Mouse (Mus musculus) kidney, embryonic 16.5 days (tissue): ENCODE measurements at regions not wholly inside any gene's neighbourhood (a gene's known extent, or its start where the extent isn't known, plus 50 kb on each side); places are given as distances from the start of the nearest gene placed in this dataset.

Source experiments
- ATAC-seq: fragments of 200-750 bp; cut with Nextera tagmentation; 2 replicates; pipeline ENCODE4 v1.8.0; 2017; ENCODE audit warnings: moderate TSS enrichment; ENCODE audit not compliant: low FRiP score, low TSS enrichment
- H3K27ac ChIP-seq: fragments of 300-500 bp; sonication (generic); 2 replicates; pipeline ENCODE4 v1.5.1; 2014; ENCODE audit warnings: low read length
- H3K27me3 ChIP-seq: fragments of 300-500 bp; sonication (generic); 2 replicates; pipeline ENCODE4 v1.6.1; 2014; ENCODE audit warnings: low read length, control low read depth, mixed read lengths; ENCODE audit not compliant: insufficient read depth
- H3K36me3 ChIP-seq: fragments of 300-500 bp; sonication (generic); 2 replicates; pipeline ENCODE4 v1.6.1; 2014; ENCODE audit warnings: low read length, control low read depth, mixed read lengths; ENCODE audit not compliant: insufficient read depth
- H3K4me1 ChIP-seq: fragments of 300-500 bp; sonication (generic); 2 replicates; pipeline ENCODE4 v1.6.1; 2014; ENCODE audit warnings: low read length, control low read depth, mixed read lengths; ENCODE audit not compliant: insufficient read depth
- H3K4me2 ChIP-seq: fragments of 300-500 bp; sonication (generic); replicated peaks from 2 replicates; pipeline ENCODE4 v1.6.1; 2014; ENCODE audit warnings: low read depth, low read length
- H3K4me3 ChIP-seq: fragments of 300-500 bp; sonication (generic); 2 replicates; pipeline ENCODE4 v1.5.1; 2014; ENCODE audit warnings: mild to moderate bottlenecking, low read length
- H3K9ac ChIP-seq: fragments of 300-500 bp; sonication (generic); replicated peaks from 2 replicates; pipeline ENCODE4 v1.6.1; 2014; ENCODE audit warnings: low read length
- H3K9me3 ChIP-seq: fragments of 300-500 bp; sonication (generic); 2 replicates; pipeline ENCODE4 v1.6.1; 2016; ENCODE audit warnings: low read length, control low read depth
- WGBS: fragments of 180-500 bp; shearing (Covaris S2); extraction: QIAGEN DNeasy Blood & Tissue Kit; methylation state at CpG from one replicate; pipeline ENCODE4 v1.1.7; 2014; 5-methylcytosine and 5-hydroxymethylcytosine counted together

DNA sequence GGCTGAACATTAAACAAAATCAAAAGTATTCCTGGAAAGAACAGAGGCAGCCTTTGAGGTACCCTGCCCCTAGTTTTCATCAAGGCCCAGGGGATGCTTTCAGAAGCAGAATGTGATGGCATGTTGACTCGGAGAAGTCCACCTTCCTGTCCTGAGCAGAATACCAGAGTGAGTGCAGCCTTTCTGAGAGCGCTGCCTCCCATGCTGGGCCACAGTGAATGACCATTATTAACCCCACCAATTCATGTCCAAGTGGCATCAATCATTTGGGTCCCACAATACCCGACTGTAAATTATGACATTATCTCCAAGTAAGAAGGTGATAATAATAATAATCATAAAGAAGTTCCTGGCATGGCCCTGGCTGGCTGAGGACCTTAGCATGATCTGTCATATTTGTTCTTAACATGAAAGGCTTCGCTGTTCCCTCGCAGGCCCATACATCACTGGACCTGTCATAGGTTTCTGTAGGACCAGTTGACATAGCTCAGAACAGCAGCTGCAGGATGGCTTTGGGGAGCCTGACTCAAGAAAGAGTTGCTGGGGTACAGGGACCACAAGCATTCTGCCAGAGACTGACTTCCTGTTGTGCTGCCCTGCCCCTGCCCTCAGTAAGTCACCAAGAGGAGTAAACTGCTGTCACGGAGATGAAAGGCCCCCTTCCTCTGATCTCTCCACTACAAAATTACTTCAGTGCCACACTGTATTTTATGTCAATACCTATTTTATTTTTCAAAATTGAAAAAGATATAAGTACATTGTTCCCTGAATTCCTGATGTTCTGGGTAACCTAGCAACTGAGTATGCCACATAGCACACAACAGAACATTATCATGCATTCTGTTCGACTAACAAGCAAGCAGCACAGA is 176.6 kb downstream of the Tmem161b start:
- no peak overlapping the region for H3K4me3 ChIP-seq
- no peaks in the 10 kb centered on the region for H3K27me3 ChIP-seq
- H3K9ac ChIP-seq: no peak overlapping the region
- no peak overlapping the region for H3K27ac ChIP-seq
- ATAC-seq: peak; percentile 54; the same call in 1 of the 2 replicates
- H3K4me2 ChIP-seq: no peak overlapping the region
- no peaks in the 10 kb centered on the region for H3K4me1 ChIP-seq
- H3K9me3 ChIP-seq: no peaks in the 10 kb centered on the region
- no peaks in the 10 kb centered on the region for H3K36me3 ChIP-seq
- WGBS: 46% methylated on average over 7 of the region's 7 CpGs

DNA sequence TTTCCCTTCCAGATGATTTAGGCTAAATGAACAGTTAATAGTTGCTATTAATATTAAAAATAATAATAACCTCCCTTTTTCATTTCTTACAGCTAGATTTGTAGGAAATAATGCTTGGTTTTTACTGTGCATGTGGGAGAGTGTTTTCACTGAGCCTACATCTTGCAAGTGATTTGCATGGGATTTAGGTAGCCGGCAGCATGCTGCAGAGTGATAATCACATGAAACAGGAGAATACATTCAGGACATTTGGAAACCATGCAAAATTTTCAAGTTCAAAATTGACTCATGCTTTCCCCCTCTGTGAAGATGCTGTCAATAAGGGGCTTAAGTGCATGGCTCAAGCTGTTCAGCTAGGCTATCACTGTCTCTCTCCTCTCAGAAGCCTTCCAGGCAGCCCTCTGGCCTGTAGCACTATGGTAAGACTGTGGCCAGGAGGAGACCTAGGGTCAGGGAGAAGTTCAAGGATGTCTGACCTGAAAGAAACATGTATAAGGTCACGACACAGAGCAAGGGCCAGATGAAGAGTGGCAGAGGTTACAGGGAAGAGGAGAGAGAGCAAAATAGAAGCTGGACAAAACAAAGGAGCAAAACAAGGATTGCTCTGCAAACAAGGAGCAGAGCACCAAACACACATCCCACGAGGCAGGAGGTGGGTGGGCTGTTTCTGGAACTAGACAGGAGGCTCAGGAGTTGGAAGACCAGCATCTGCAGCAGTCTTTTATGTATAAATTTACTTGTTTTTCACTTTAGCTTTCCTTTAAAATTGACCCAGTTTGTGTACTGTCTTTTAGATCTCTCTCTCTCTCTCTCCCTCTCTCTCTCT is 177.5 kb downstream of the Tmem161b start:
- H3K4me1 ChIP-seq: no peaks in the 10 kb centered on the region
- H3K9me3 ChIP-seq: no peaks in the 10 kb centered on the region
- ATAC-seq: no peak
- no peaks in the 10 kb centered on the region for H3K27me3 ChIP-seq
- WGBS: 43% methylated on average over 3 of the region's 3 CpGs
- H3K27ac ChIP-seq: no peak overlapping the region
- H3K9ac ChIP-seq: no peak overlapping the region
- H3K36me3 ChIP-seq: no peaks in the 10 kb centered on the region
- no peak overlapping the region for H3K4me3 ChIP-seq
- H3K4me2 ChIP-seq: no peak overlapping the region

DNA sequence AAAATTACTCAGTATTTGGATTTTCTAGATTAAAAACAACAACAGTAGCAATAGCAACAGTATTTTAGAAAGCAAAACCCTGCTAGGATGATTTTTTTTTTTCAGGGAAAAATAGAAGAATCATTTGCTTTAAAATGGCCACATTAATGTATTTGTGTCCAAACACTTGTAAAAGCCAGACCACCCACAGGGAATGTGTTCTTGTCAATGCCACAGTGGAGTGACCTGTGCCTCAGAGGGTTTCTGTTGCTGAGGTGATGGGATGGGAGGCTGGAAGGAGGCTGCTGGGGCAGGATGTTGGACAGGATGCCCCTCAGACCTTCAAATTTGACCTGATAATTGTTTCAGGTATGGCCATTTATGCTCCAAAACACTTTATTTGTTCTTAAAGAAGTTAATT is 178.9 kb downstream of the Tmem161b start:
- Histone ChIP-seq H3K4me2 (no peak overlapping the region), H3K27ac (no peak overlapping the region), H3K4me1 (no peaks in the 10 kb centered on the region), H3K4me3 (no peak overlapping the region), H3K36me3 (no peaks in the 10 kb centered on the region), H3K9ac (no peak overlapping the region), H3K9me3 (no peaks in the 10 kb centered on the region), H3K27me3 (no peaks in the 10 kb centered on the region)
- ATAC-seq: no peak

- no peak overlapping the region for H3K27ac ChIP-seq
These were observed 182.6 kb downstream of the Tmem161b start for GRCm38 (mm10) chr13:84404566-84405194.

GRCm38 (mm10) chr13:84434444-84434843 is 212.3 kb downstream of the Tmem161b start:
- Histone ChIP-seq H3K4me3 (no peak overlapping the region), H3K36me3 (no peaks in the 10 kb centered on the region), H3K4me1 (no peaks in the 10 kb centered on the region), H3K9me3 (no peaks in the 10 kb centered on the region), H3K27ac (no peak overlapping the region), H3K9ac (no peak overlapping the region), H3K4me2 (no peak overlapping the region), H3K27me3 (no peaks in the 10 kb centered on the region)
- 68% methylated on average over 2 of the region's 2 CpGs for WGBS
- ATAC-seq: no peak

More at GRCm38 (mm10) chr13:84404566-84405194, 182.6 kb downstream of the Tmem161b start:
- H3K4me3 ChIP-seq: no peak overlapping the region
- no peaks in the 10 kb centered on the region for H3K27me3 ChIP-seq
- H3K4me1 ChIP-seq: no peaks in the 10 kb centered on the region
- no peaks in the 10 kb centered on the region for H3K36me3 ChIP-seq
- no peak overlapping the region for H3K4me2 ChIP-seq
- 70% methylated on average over 19 of the region's 19 CpGs for WGBS
- ATAC-seq: no peak
- H3K9me3 ChIP-seq: no peaks in the 10 kb centered on the region
- no peak overlapping the region for H3K9ac ChIP-seq

DNA sequence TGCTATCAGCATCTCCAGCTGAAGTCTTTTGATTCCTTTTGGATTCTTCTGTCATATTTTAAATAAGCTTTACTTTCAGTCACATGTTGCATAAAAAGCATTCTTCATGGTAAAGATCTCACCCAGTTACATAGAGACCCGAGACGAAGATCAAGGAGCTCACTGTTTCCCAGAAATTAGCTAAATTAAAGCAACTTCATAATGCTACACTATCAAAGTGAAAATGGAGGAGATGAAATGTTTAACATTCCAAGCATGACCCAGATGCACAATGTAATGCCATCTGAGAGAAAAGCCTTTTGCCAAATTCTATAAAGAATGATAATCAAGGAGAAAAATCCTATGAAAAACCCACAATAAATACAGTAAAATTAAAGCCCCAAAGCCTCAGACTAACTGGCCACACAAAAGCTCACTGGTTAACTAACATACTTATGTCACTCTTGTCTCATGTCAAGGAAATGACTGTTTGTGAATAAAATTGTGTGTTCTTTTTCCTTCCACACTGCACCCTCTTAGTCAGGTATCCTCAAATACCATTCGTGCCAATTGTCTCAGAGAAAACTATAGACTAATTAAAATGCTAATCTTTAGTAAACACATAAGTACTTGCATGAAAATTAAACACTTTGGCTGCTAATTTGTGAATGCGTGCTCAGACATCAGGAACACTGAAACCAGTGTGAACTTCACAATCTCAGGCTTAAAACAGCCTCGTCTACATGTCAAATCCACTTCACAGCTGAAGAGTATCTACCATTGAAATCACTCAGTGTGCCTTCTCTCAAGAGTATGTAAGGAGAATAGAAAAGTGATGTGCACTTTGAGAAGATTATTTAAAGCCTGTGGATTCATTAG is 215.7 kb downstream of the Tmem161b start:
- Histone ChIP-seq H3K4me2 (no peak overlapping the region), H3K36me3 (no peaks in the 10 kb centered on the region), H3K9me3 (no peaks in the 10 kb centered on the region), H3K9ac (no peak overlapping the region), H3K27me3 (no peaks in the 10 kb centered on the region), H3K4me3 (no peak overlapping the region), H3K4me1 (no peaks in the 10 kb centered on the region), H3K27ac (no peak overlapping the region)
- 76% methylated on average over 5 of the region's 5 CpGs for WGBS
- no peak for ATAC-seq

DNA sequence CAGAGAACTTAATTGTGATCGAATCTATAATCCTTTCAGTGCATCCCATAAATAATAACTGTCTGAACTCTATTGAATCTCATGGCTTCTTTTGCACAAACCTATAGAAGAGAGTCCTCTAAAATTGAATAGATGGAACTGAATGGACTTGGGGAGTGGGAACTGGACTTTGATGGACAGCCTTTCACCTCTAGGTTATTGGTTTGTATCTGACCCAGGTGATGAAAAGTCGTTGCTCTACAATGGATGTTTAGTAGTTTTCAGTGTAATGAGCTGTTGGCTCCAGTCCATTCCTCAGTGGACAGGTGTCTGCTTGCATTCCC is 216.3 kb downstream of the Tmem161b start:
- no peak for ATAC-seq
- H3K27ac ChIP-seq: no peak overlapping the region
- 78% methylated on average over 2 of the region's 2 CpGs for WGBS
- no peak overlapping the region for H3K9ac ChIP-seq
- no peaks in the 10 kb centered on the region for H3K4me1 ChIP-seq
- H3K9me3 ChIP-seq: no peaks in the 10 kb centered on the region
- H3K4me3 ChIP-seq: no peak overlapping the region
- no peaks in the 10 kb centered on the region for H3K27me3 ChIP-seq
- no peak overlapping the region for H3K4me2 ChIP-seq
- H3K36me3 ChIP-seq: no peaks in the 10 kb centered on the region

GRCm38 (mm10) chr13:84448514-84448913 is 226.4 kb downstream of the Tmem161b start:
- H3K36me3 ChIP-seq: no peaks in the 10 kb centered on the region
- ATAC-seq: no peak
- H3K9ac ChIP-seq: no peak overlapping the region
- no peak overlapping the region for H3K4me3 ChIP-seq
- no peak overlapping the region for H3K4me2 ChIP-seq
- no peaks in the 10 kb centered on the region for H3K4me1 ChIP-seq
- no peaks in the 10 kb centered on the region for H3K9me3 ChIP-seq
- H3K27ac ChIP-seq: no peak overlapping the region
- H3K27me3 ChIP-seq: no peaks in the 10 kb centered on the region
- 93% methylated on average over 2 of the region's 2 CpGs for WGBS

DNA sequence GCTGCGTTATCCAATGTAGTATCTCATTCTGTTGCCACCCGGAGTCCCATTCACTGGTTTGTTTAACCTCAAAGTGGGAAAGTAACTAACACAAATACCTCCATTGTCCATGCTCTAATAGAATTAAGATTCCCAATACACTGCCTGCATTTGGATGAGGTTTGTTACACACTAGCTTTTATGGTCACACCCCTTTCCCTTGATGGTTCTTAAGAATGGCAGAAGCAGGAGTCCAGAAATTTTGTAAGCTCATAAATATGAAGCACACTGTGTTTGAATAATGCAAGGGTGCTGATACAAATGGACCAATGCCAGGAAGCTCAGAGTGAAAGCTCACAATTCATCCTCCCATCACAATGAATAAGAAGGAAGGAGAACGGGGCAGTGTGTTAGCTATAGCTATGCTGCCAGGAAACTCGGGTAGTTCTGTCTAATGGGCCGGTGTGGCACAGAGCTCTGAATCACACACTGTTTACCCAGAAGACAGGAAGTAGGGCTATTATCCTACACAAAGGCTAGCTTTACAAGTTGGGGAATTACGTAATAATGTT is 227.0 kb downstream of the Tmem161b start:
- Histone ChIP-seq H3K9ac (no peak overlapping the region), H3K9me3 (no peaks in the 10 kb centered on the region), H3K4me1 (no peaks in the 10 kb centered on the region), H3K27ac (no peak overlapping the region), H3K4me3 (no peak overlapping the region), H3K27me3 (no peaks in the 10 kb centered on the region), H3K36me3 (no peaks in the 10 kb centered on the region), H3K4me2 (no peak overlapping the region)
- 62% methylated on average over 6 of the region's 6 CpGs for WGBS
- ATAC-seq: peak; percentile 42; the same call in 1 of the 2 replicates
